Mouse (Mus musculus) c-Kit-positive CD71-positive TER-119-positive erythroid progenitor cells, embryonic 14.5 days (primary cell): ENCODE measurements at regions not wholly inside any gene's neighbourhood (a gene's known extent, or its start where the extent isn't known, plus 50 kb on each side); places are given as distances from the start of the nearest gene placed in this dataset.
"Not testable (repeated sequence)": the region's sequence is repeated elsewhere in the genome, so short reads cannot be mapped to it uniquely, and the experiment has no call there.

Experiments
- DNase-seq: peaks from one replicate; pipeline ENCODE4 v3.0.0-alpha.2; 2013; ENCODE audit warnings: low spot score

GRCm38 (mm10) chr3:137217926-137218325 is 122.9 kb upstream of the Emcn start:
- no peak for DNase-seq

DNA sequence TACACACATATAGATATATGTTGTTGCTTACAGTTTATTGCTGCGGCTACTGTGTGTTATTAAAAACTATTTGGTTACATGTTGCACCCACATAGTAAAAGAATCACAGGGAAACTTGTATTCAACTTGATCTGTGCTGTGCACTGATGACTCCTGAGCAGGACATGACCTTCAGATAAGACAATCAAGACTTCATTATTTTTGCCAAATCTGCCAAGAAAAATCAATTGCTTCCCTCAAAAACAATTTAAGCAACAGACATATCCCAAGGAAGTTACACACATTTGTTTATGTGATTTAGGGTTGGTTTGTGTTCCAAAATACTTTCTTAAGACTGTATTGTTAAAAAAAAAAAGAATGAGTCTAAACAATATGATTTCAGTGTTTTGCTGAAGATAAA is 114.7 kb upstream of the Emcn start:
- no peak for DNase-seq

DNA sequence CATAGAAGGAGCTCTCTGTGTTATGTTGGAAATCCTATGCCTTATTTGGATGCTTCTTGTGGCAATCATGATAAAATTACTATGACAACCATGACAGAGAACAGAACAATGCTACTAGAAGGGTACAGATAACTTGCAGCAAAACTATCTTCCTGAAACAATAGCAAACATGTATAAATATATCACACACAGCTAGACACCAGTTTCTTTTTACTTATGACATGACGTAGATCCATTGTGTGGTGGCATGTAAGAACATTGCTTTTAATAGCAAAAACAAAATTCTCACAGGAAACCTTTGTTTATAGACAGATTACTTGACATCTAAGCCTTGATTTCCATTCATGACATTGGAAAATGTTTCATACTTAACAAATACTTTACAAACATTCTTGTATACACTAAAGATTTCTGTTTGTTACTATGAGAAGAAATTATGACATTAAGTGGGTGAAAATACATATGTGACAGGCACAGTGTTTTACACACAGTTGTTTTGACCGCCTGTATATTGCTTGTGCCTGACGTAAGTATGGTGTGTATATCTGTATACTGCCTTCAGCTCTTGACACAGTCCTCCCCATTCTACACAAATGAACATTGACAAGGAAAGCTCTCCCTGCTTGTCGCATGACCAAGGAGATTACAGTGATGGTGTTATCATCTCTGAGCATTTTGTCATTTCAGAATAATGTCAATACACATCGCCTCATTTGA is 113.6 kb upstream of the Emcn start:
- DNase-seq: no peak

DNA sequence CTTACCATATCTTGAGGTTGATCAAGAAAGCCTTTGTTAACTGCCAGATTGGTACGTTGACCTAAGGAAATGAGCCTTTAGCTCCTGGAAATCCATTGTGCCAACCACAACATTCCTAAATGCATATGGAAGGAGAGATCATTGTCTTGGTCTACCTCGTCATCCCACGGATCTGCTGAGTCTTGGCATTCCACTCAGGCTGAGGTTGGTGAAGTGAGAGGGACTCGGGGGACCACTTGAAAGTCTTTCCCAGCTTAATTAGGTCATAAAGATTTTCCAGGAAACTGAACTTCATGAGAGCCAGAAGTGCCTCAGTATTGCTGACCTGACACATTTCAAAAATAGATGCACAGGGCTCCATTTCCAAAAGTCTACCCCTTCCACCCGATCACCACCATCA is 112.5 kb upstream of the Emcn start:
- no peak for DNase-seq

- DNase-seq: no peak
Observed at GRCm38 (mm10) chr3:137242877-137243276, 98.0 kb upstream of the Emcn start.

GRCm38 (mm10) chr3:137263907-137264306 is 77.0 kb upstream of the Emcn start:
- DNase-seq: no peak

- no peak for DNase-seq
Observed at GRCm38 (mm10) chr3:137267752-137268151, 73.1 kb upstream of the Emcn start.

- DNase-seq: no peak
Observed at GRCm38 (mm10) chr3:137275444-137275843, 65.4 kb upstream of the Emcn start.

DNA sequence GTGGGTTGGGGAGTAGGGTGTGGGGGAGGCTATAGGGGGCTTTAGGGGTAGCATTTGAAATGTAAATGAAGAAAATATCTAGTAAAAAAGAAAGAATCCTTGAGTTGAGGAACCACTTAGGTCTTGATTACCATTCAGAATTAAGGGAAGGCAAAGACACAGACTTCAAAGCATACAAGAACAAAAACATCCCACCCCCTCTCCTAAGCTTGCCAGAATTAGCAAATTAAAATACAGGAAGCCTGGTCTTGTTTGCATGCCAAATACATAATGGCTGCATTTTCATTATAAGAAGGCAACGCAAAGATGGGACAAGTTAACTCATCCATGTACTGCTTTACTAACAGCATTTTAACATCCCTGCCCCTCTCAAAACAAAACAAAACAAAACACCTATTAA is 61.6 kb upstream of the Emcn start:
- no peak for DNase-seq

- no peak for DNase-seq
Observed at GRCm38 (mm10) chr3:137281052-137281451, 59.8 kb upstream of the Emcn start.

GRCm38 (mm10) chr3:137287558-137287957 is 53.3 kb upstream of the Emcn start:
- DNase-seq: not testable (repeated sequence)

DNA sequence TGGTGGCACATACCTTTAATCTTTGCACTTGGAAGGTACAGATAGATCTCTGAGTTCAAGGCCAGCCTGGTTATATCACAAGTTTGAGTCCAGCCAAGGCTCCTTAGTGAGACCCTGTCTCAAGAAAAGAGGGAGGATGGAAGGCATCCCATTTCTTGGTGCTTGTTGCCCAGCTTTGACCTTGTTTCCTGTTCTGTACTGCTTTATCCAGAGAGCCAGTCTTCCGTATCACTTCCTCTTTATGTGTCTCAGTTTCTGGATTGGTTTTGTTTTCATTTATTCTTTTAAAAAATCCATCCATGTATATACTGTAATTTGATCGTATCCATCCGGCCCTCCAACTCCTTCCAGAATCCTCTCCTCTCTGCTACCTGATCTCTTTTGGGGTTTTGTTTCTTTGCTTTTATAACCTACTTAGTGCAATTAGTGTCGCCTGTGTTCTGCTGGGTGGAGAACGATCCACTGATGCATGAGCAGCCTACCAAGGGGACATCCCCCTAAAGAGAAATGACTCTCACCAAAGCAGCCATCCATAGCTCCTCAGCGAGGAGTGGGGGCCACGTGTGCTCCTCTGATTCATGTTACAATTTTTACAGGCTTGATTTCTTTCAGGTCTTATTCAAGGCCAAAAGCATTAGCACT is 52.4 kb upstream of the Emcn start:
- DNase-seq: no peak

- no peak for DNase-seq
Observed at GRCm38 (mm10) chr3:137288943-137289682, 51.8 kb upstream of the Emcn start.

GRCm38 (mm10) chr3:137289683-137289984 is 51.2 kb upstream of the Emcn start:
- no peak for DNase-seq
